Mouse (Mus musculus) cerebellum, adult 18-20 months (tissue): ENCODE results near the gene Cacna1c.

Experiments used
- DNase-seq, 2 experiments: peaks; one replicate each; pipeline ENCODE4 v3.0.0; 2021

Cacna1c gene

GRCm38 (mm10) chr6:118777457-118777856 lies 418.8 kb downstream of the Cacna1c start:
- DNase-seq = no peak

- no peak for DNase-seq
Observed at GRCm38 (mm10) chr6:118776459-118776858, 419.8 kb downstream of the Cacna1c start.

GRCm38 (mm10) chr6:118772581-118772980 lies 423.6 kb downstream of the Cacna1c start:
- DNase-seq = no peak

- DNase-seq = no peak
Observed at GRCm38 (mm10) chr6:118771121-118771520, 425.1 kb downstream of the Cacna1c start.

GRCm38 (mm10) chr6:118770396-118770795 lies 425.8 kb downstream of the Cacna1c start:
- DNase-seq = no peak

- DNase-seq = peak in 1 of 2 experiments; percentile 38
Observed at GRCm38 (mm10) chr6:118769792-118770191, 426.4 kb downstream of the Cacna1c start.

- no peak for DNase-seq
Observed at GRCm38 (mm10) chr6:118767698-118768097, 428.5 kb downstream of the Cacna1c start.

GRCm38 (mm10) chr6:118765261-118765660 lies 431.0 kb downstream of the Cacna1c start:
- DNase-seq = no peak

- DNase-seq = no peak
Observed at GRCm38 (mm10) chr6:118759015-118759414, 437.2 kb downstream of the Cacna1c start.

GRCm38 (mm10) chr6:118758290-118758907 lies 437.8 kb downstream of the Cacna1c start:
- DNase-seq = no peak

GRCm38 (mm10) chr6:118757533-118758289 lies 438.5 kb downstream of the Cacna1c start:
- DNase-seq = no peak

- no peak for DNase-seq
Observed at GRCm38 (mm10) chr6:118756511-118756910, 439.7 kb downstream of the Cacna1c start.

- DNase-seq = no peak
Observed at GRCm38 (mm10) chr6:118755768-118756167, 440.4 kb downstream of the Cacna1c start.

GRCm38 (mm10) chr6:118754439-118754838 lies 441.8 kb downstream of the Cacna1c start:
- peak; percentile 74 to 75 for DNase-seq

GRCm38 (mm10) chr6:118753787-118754186 lies 442.4 kb downstream of the Cacna1c start:
- DNase-seq = peak; percentile 93 to 95

GRCm38 (mm10) chr6:118753064-118753463 lies 443.2 kb downstream of the Cacna1c start:
- peak; percentile 33 to 46 for DNase-seq

- DNase-seq = no peak
Observed at GRCm38 (mm10) chr6:118749285-118749684, 446.9 kb downstream of the Cacna1c start.

GRCm38 (mm10) chr6:118742701-118743100 lies 453.5 kb downstream of the Cacna1c start:
- DNase-seq = no peak

GRCm38 (mm10) chr6:118741841-118742240 lies 454.4 kb downstream of the Cacna1c start:
- no peak for DNase-seq

- no peak for DNase-seq
Observed at GRCm38 (mm10) chr6:118739961-118740599, 456.1 kb downstream of the Cacna1c start.

- no peak for DNase-seq
Observed at GRCm38 (mm10) chr6:118739344-118739743, 456.9 kb downstream of the Cacna1c start.

- DNase-seq = no peak
Observed at GRCm38 (mm10) chr6:118738656-118739055, 457.6 kb downstream of the Cacna1c start.

GRCm38 (mm10) chr6:118737078-118737477 lies 459.1 kb downstream of the Cacna1c start:
- DNase-seq = no peak

- peak; percentile 65 to 70 for DNase-seq
Observed at GRCm38 (mm10) chr6:118736491-118736890, 459.7 kb downstream of the Cacna1c start.
